Mouse (Mus musculus) ES-Bruce4 (cell line): ENCODE results near the gene Rara. TPM values are rescaled to one million over a fixed set of nuclear protein-coding genes. Genes with fewer than 3 reads are reported as not detected.
A peak's percentile ranks its signal among the peaks of the same experiment; 100 is the strongest.

Experiments
- H3K27ac ChIP-seq: 2 replicates; pipeline ENCODE4 v1.5.1; 2012; ENCODE audit warnings: low read length, inconsistent platforms; ENCODE audit not compliant: insufficient read depth
- H3K27me3 ChIP-seq: 2 replicates; pipeline ENCODE4 v1.6.1; 2012; ENCODE audit warnings: mild to moderate bottlenecking, low read length, inconsistent platforms; ENCODE audit not compliant: control insufficient read depth, poor library complexity, insufficient read depth, severe bottlenecking
- H3K36me3 ChIP-seq: 2 replicates; pipeline ENCODE4 v1.6.1; 2012; ENCODE audit warnings: inconsistent platforms, mild to moderate bottlenecking, low read length, moderate library complexity; ENCODE audit not compliant: control insufficient read depth, poor library complexity, insufficient read depth, severe bottlenecking
- H3K4me1 ChIP-seq: one replicate; pipeline ENCODE4 v1.8.1; 2011; ENCODE audit warnings: low read length; ENCODE audit not compliant: control insufficient read depth, insufficient read depth
- H3K4me3 ChIP-seq: 2 replicates; pipeline ENCODE4 v1.5.1; 2011; ENCODE audit warnings: low read depth, mild to moderate bottlenecking, low read length
- H3K9ac ChIP-seq: 2 replicates; pipeline ENCODE4 v1.6.1; 2012; ENCODE audit warnings: low read depth, mild to moderate bottlenecking, inconsistent platforms; ENCODE audit not compliant: poor library complexity, severe bottlenecking
- H3K9me3 ChIP-seq: replicated peaks from 2 replicates; pipeline ENCODE4 v1.6.1; 2012; ENCODE audit warnings: mild to moderate bottlenecking, low read length, inconsistent platforms; ENCODE audit not compliant: control insufficient read depth, poor library complexity, insufficient read depth, severe bottlenecking
- CTCF ChIP-seq: IDR thresholded peaks from one replicate; pipeline ENCODE4 v1.8.1; 2011; ENCODE audit warnings: low read depth, low read length
- EP300 ChIP-seq: IDR thresholded peaks from 2 replicates; pipeline ENCODE4 v1.6.1; 2011; ENCODE audit warnings: low read depth, low read length; ENCODE audit not compliant: insufficient read depth
- POLR2A ChIP-seq: IDR thresholded peaks from one replicate; pipeline ENCODE4 v1.8.1; 2011; ENCODE audit warnings: low read length; ENCODE audit not compliant: insufficient read depth
- polyA plus RNA-seq: library from polyadenylated mRNA; stranded (reverse); fragments of >200 nt; gene quantifications from 2 replicates; pipeline ENCODE4 v1.2.4, GENCODE M21; 2011; ENCODE audit warnings: low read depth; ENCODE audit not compliant: missing spikeins, insufficient read depth, insufficient read length

Gene Rara
- polyA plus RNA-seq, 1 experiment, result 23.7 TPM

GRCm38 (mm10) chr11:98954373-98954772 lies 26.8 kb downstream of the Rara start:
- peak overlapping the region; percentile 27 for H3K9ac ChIP-seq
- H3K27ac ChIP-seq, result peak overlapping the region; percentile 93
- H3K4me3 ChIP-seq, result peak overlapping the region; percentile 11; the same call in 1 of the 2 replicates
- TF ChIP-seq EP300, result no peak
- peak; percentile 65 for TF ChIP-seq CTCF
- H3K27me3 ChIP-seq, result no peaks in the 10 kb centered on the region
- H3K4me1 ChIP-seq, result peaks cover 4% of the 10 kb centered on the region
- 0 out of 2 replicates have a peak, but pooled peaks cover 3% of the 10 kb centered on the region for H3K36me3 ChIP-seq
- H3K9me3 ChIP-seq, result no peaks in the 10 kb centered on the region

- no peaks in the 10 kb centered on the region for H3K9me3 ChIP-seq
- H3K36me3 ChIP-seq, result 0 out of 2 replicates have a peak, but pooled peaks cover 3% of the 10 kb centered on the region
- no peak for TF ChIP-seq POLR2A
- TF ChIP-seq CTCF, result no peak
- peak; percentile 95 for TF ChIP-seq EP300
- peak overlapping the region; percentile 36 for H3K9ac ChIP-seq
- H3K4me3 ChIP-seq, result peak overlapping the region; percentile 26
- peak overlapping the region; percentile 93 for H3K27ac ChIP-seq
- H3K27me3 ChIP-seq, result no peaks in the 10 kb centered on the region
- peaks cover 4% of the 10 kb centered on the region for H3K4me1 ChIP-seq
These were observed 27.4 kb downstream of the Rara start for GRCm38 (mm10) chr11:98954801-98955706.

GRCm38 (mm10) chr11:98955707-98956235 lies 28.2 kb downstream of the Rara start:
- Histone ChIP-seq H3K4me3 (no peak overlapping the region), H3K9me3 (no peaks in the 10 kb centered on the region), H3K36me3 (no peaks in the 10 kb centered on the region), H3K9ac (peak overlapping the region; percentile 36), H3K4me1 (peaks cover 4% of the 10 kb centered on the region), H3K27ac (peak overlapping the region; percentile 62), H3K27me3 (no peaks in the 10 kb centered on the region)
- TF ChIP-seq POLR2A (no peak), CTCF (no peak), EP300 (no peak)

- Histone ChIP-seq H3K36me3 (no peaks in the 10 kb centered on the region), H3K27ac (0 out of 2 replicates have a peak overlapping the region, but pooled peaks have one; percentile 23), H3K27me3 (no peaks in the 10 kb centered on the region), H3K9me3 (no peaks in the 10 kb centered on the region), H3K4me3 (no peak overlapping the region), H3K9ac (no peak overlapping the region), H3K4me1 (peaks cover 4% of the 10 kb centered on the region)
- no peak for TF ChIP-seq CTCF
- no peak for TF ChIP-seq EP300
- TF ChIP-seq POLR2A, result no peak
These were observed 28.7 kb downstream of the Rara start for GRCm38 (mm10) chr11:98956340-98956739.

GRCm38 (mm10) chr11:98959437-98960312 lies 32.1 kb downstream of the Rara start:
- Histone ChIP-seq H3K4me1 (peaks cover 4% of the 10 kb centered on the region), H3K36me3 (no peaks in the 10 kb centered on the region), H3K4me3 (peak overlapping the region; percentile 96), H3K9ac (peak overlapping the region; percentile 90), H3K27ac (peak overlapping the region; percentile 76), H3K27me3 (no peaks in the 10 kb centered on the region), H3K9me3 (no peaks in the 10 kb centered on the region)
- TF ChIP-seq POLR2A (no peak), EP300 (peak; percentile 41)
